Mouse (Mus musculus) cortical plate, adult 2 months (tissue): ENCODE measurements around the gene Actl11. TPM values are rescaled to one million over a fixed set of nuclear protein-coding genes. Genes with fewer than 3 reads are reported as not detected.

ENCODE experiments used
- H3K27ac ChIP-seq: fragments of 200-500 bp; 2 replicates; pipeline ENCODE4 v1.5.1; 2012; ENCODE audit warnings: low read length, control low read depth, inconsistent platforms; ENCODE audit not compliant: insufficient read depth
- H3K4me1 ChIP-seq: fragments of 200-500 bp; 2 replicates; pipeline ENCODE4 v1.6.1; 2011; ENCODE audit warnings: low read length; ENCODE audit not compliant: control insufficient read depth, insufficient read depth
- H3K4me3 ChIP-seq: fragments of 200-500 bp; 2 replicates; pipeline ENCODE4 v1.5.1; 2011; ENCODE audit warnings: mild to moderate bottlenecking, low read length, control low read depth; ENCODE audit not compliant: insufficient read depth
- CTCF ChIP-seq: fragments of 200-500 bp; IDR thresholded peaks from 2 replicates; pipeline ENCODE4 v1.5.1; 2011; ENCODE audit warnings: mild to moderate bottlenecking, control low read depth, low read length; ENCODE audit not compliant: insufficient read depth; ENCODE audit errors: extremely low read depth
- POLR2A ChIP-seq: fragments of 200-500 bp; IDR thresholded peaks from 2 replicates; pipeline ENCODE4 v1.6.1; 2011; ENCODE audit warnings: mild to moderate bottlenecking, low read length, control low read depth; ENCODE audit not compliant: insufficient read depth; ENCODE audit errors: extremely low read depth
- polyA plus RNA-seq: library from polyadenylated mRNA; depleted of rRNA; stranded (reverse); fragments of >200 nt; gene quantifications from 2 replicates; pipeline ENCODE4 v1.2.3, GENCODE M21; 2012

Actl11 gene
- polyA plus RNA-seq, 1 experiment, result not detected

- Histone ChIP-seq H3K27ac (no peak within 1 kb of the TSS), H3K4me3 (no peak within 1 kb of the TSS), H3K4me1 (no peaks in the 10 kb centered on the region; the same call in 1 of the 2 replicates)
- TF ChIP-seq CTCF (no peak), POLR2A (no peak)
These were observed 21.9 kb upstream of the Actl11 start, which contains the start of gene Mst1r for GRCm38 (mm10) chr9:107906252-107906966. TSS of gene Mst1r (plus strand) at chr9:107906873.

GRCm38 (mm10) chr9:107906967-107907800 lies 21.1 kb upstream of the Actl11 start:
- Histone ChIP-seq H3K4me1 (no peaks in the 10 kb centered on the region; the same call in 1 of the 2 replicates), H3K27ac (no peak overlapping the region), H3K4me3 (no peak overlapping the region)
- TF ChIP-seq CTCF (no peak), POLR2A (no peak)

GRCm38 (mm10) chr9:107907801-107908120 lies 20.5 kb upstream of the Actl11 start:
- no peaks in the 10 kb centered on the region; the same call in 1 of the 2 replicates for H3K4me1 ChIP-seq
- TF ChIP-seq CTCF, result no peak
- TF ChIP-seq POLR2A, result no peak
- H3K4me3 ChIP-seq, result no peak overlapping the region
- no peak overlapping the region for H3K27ac ChIP-seq

- Histone ChIP-seq H3K4me3 (no peak overlapping the region), H3K27ac (no peak overlapping the region), H3K4me1 (no peaks in the 10 kb centered on the region; the same call in 1 of the 2 replicates)
- TF ChIP-seq CTCF (no peak), POLR2A (no peak)
These were observed 19.7 kb upstream of the Actl11 start for GRCm38 (mm10) chr9:107908410-107909158.

- Histone ChIP-seq H3K27ac (no peak overlapping the region), H3K4me1 (no peaks in the 10 kb centered on the region), H3K4me3 (no peak overlapping the region)
- TF ChIP-seq CTCF, result no peak
- TF ChIP-seq POLR2A, result no peak
These were observed 18.1 kb upstream of the Actl11 start for GRCm38 (mm10) chr9:107910025-107910769.

GRCm38 (mm10) chr9:107914764-107915420 lies 13.4 kb upstream of the Actl11 start:
- no peak overlapping the region for H3K4me3 ChIP-seq
- no peak overlapping the region for H3K27ac ChIP-seq
- TF ChIP-seq CTCF (no peak), POLR2A (no peak)
- peaks cover 6% of the 10 kb centered on the region; the same call in 1 of the 2 replicates for H3K4me1 ChIP-seq

- H3K27ac ChIP-seq, result no peak overlapping the region
- H3K4me3 ChIP-seq, result no peak overlapping the region
- TF ChIP-seq CTCF (no peak), POLR2A (no peak)
- peaks cover 6% of the 10 kb centered on the region; the same call in 1 of the 2 replicates for H3K4me1 ChIP-seq
These were observed 10.2 kb upstream of the Actl11 start for GRCm38 (mm10) chr9:107917895-107918608.

GRCm38 (mm10) chr9:107918884-107919283 lies 9.4 kb upstream of the Actl11 start:
- TF ChIP-seq POLR2A, result no peak
- no peak for TF ChIP-seq CTCF
- H3K4me1 ChIP-seq, result peaks cover 6% of the 10 kb centered on the region; the same call in 1 of the 2 replicates
- H3K4me3 ChIP-seq, result no peak overlapping the region
- H3K27ac ChIP-seq, result no peak overlapping the region
